Mouse (Mus musculus) neural tube, embryonic 14.5 days (tissue): Measurements from ENCODE around the gene Hnrnpk. TPM values are rescaled to one million over a fixed set of nuclear protein-coding genes. Genes with fewer than 3 reads are reported as not detected.

ENCODE experiments used
- ATAC-seq: fragments of 200-750 bp; cut with Nextera tagmentation; 2 replicates; pipeline ENCODE4 v1.8.0; 2017; ENCODE audit warnings: low read depth, mild to moderate bottlenecking, moderate TSS enrichment, moderate library complexity
- H3K27ac ChIP-seq: fragments of 300-500 bp; sonication (generic); 2 replicates; pipeline ENCODE4 v1.5.1; 2014; ENCODE audit warnings: low read depth, mild to moderate bottlenecking, control low read depth, low read length, moderate library complexity, mixed read lengths
- H3K27me3 ChIP-seq: fragments of 300-500 bp; sonication (generic); 2 replicates; pipeline ENCODE4 v1.6.1; 2014; ENCODE audit warnings: low read length; ENCODE audit not compliant: control insufficient read depth, insufficient read depth
- H3K36me3 ChIP-seq: fragments of 300-500 bp; sonication (generic); 2 replicates; pipeline ENCODE4 v1.6.1; 2014; ENCODE audit warnings: low read length, mixed read lengths; ENCODE audit not compliant: control insufficient read depth, insufficient read depth
- H3K4me1 ChIP-seq: fragments of 300-500 bp; sonication (generic); 2 replicates; pipeline ENCODE4 v1.6.1; 2014; ENCODE audit warnings: low read length; ENCODE audit not compliant: control insufficient read depth, insufficient read depth
- H3K4me2 ChIP-seq: fragments of 300-500 bp; sonication (generic); 2 replicates; pipeline ENCODE4 v1.6.1; 2014; ENCODE audit warnings: mild to moderate bottlenecking, low read depth, low read length, control low read depth
- H3K4me3 ChIP-seq: fragments of 300-500 bp; sonication (generic); 2 replicates; pipeline ENCODE4 v1.5.1; 2014; ENCODE audit warnings: low read depth, low read length, control low read depth, mixed read lengths
- H3K9ac ChIP-seq: fragments of 300-500 bp; sonication (generic); replicated peaks from 2 replicates; pipeline ENCODE4 v1.6.1; 2014; ENCODE audit warnings: low read depth, mild to moderate bottlenecking, control low read depth, low read length, mixed read lengths
- H3K9me3 ChIP-seq: fragments of 300-500 bp; sonication (generic); 2 replicates; pipeline ENCODE4 v1.6.1; 2016; ENCODE audit warnings: low read length; ENCODE audit not compliant: control insufficient read depth
- WGBS: fragments of 180-500 bp; shearing (Covaris S2); extraction: QIAGEN DNeasy Blood & Tissue Kit; methylation state at CpG from one replicate; pipeline ENCODE4 v1.1.7; 2014; 5-methylcytosine and 5-hydroxymethylcytosine counted together
- polyA plus RNA-seq: library from polyadenylated mRNA; unstranded; fragments of >200 nt; fragmentation: Nextera tagmentation; extraction: Ambion mirVana; gene quantifications from 2 replicates; pipeline ENCODE4 v1.2.1, GENCODE M21; 2014

The Hnrnpk gene
- polyA plus RNA-seq, 1 experiment from 2014 or later: 1,230 TPM

GRCm38 (mm10) chr13:58421026-58421425, 17.9 kb upstream of the Hnrnpk start:
- Histone ChIP-seq H3K36me3 (no peaks in the 10 kb centered on the region), H3K9me3 (no peaks in the 10 kb centered on the region)

DNA sequence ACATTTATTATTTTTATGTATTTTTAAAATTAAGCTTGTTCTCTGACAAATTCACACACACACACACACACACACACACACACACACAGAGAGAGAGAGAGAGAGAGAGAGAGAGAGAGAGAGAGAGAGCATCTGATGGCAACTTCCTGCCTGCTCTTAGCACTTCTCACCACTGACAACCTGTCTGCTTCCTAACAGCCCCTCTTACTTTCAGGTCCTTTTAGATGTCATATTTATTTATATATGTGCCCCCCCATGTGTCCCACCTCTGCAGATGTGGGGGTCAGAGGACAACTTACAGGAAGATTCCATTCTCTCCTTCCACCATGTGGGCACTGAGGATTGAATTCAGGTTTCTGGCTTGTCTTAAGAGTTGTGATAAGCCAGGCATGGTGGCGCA, 16.1 kb upstream of the Hnrnpk start:
- WGBS: 97% methylated on average over 1 of the region's 1 CpGs
- H3K27me3 ChIP-seq: no peaks in the 10 kb centered on the region
- no peak overlapping the region for H3K4me3 ChIP-seq
- H3K4me2 ChIP-seq: no peak overlapping the region
- no peak overlapping the region for H3K9ac ChIP-seq
- no peak for ATAC-seq
- H3K27ac ChIP-seq: no peak overlapping the region
- H3K4me1 ChIP-seq: no peaks in the 10 kb centered on the region
- H3K36me3 ChIP-seq: no peaks in the 10 kb centered on the region
- no peaks in the 10 kb centered on the region for H3K9me3 ChIP-seq

More at GRCm38 (mm10) chr13:58421026-58421425, 17.9 kb upstream of the Hnrnpk start:
- H3K4me3 ChIP-seq: no peak overlapping the region
- WGBS: 89% methylated on average over 4 of the region's 4 CpGs
- no peaks in the 10 kb centered on the region for H3K4me1 ChIP-seq
- no peak overlapping the region for H3K9ac ChIP-seq
- ATAC-seq: no peak
- H3K27me3 ChIP-seq: no peaks in the 10 kb centered on the region
- no peak overlapping the region for H3K4me2 ChIP-seq
- no peak overlapping the region for H3K27ac ChIP-seq

GRCm38 (mm10) chr13:58418656-58419055, 15.5 kb upstream of the Hnrnpk start:
- ATAC-seq: no peak
- Histone ChIP-seq H3K27me3 (no peaks in the 10 kb centered on the region), H3K36me3 (no peaks in the 10 kb centered on the region), H3K9ac (no peak overlapping the region), H3K4me3 (no peak overlapping the region), H3K4me2 (no peak overlapping the region), H3K9me3 (no peaks in the 10 kb centered on the region), H3K27ac (no peak overlapping the region), H3K4me1 (no peaks in the 10 kb centered on the region)
- 84% methylated on average over 4 of the region's 4 CpGs for WGBS

DNA sequence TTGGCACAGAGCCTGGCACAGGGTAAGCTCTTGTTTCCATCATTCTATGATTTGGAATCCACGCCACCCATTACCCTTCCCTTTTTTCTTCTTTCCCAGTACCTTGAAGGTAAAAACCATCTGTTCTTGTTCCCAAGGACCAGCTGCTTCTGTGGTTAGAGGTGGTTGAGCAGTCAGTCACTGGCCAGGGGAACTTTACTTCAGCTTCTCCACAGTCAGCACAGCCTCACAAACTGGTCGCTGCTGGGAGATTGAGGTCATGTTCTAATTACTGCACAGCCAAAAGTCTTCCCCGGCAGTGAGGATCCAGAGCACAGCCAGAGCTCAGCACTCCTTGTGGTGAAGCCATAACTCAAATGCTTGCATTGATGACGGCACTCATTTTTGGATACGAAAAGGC, 12.7 kb upstream of the Hnrnpk start:
- 77% methylated on average over 5 of the region's 5 CpGs for WGBS
- H3K4me3 ChIP-seq: no peak overlapping the region
- H3K27me3 ChIP-seq: no peaks in the 10 kb centered on the region
- no peak for ATAC-seq
- no peak overlapping the region for H3K9ac ChIP-seq
- no peak overlapping the region for H3K4me2 ChIP-seq
- H3K36me3 ChIP-seq: no peaks in the 10 kb centered on the region
- H3K27ac ChIP-seq: no peak overlapping the region
- H3K4me1 ChIP-seq: no peaks in the 10 kb centered on the region
- no peaks in the 10 kb centered on the region for H3K9me3 ChIP-seq

GRCm38 (mm10) chr13:58415374-58415773, 12.2 kb upstream of the Hnrnpk start:
- Histone ChIP-seq H3K9ac (no peak overlapping the region), H3K4me3 (no peak overlapping the region), H3K36me3 (no peaks in the 10 kb centered on the region), H3K27me3 (no peaks in the 10 kb centered on the region), H3K9me3 (no peaks in the 10 kb centered on the region), H3K27ac (no peak overlapping the region), H3K4me2 (no peak overlapping the region), H3K4me1 (no peaks in the 10 kb centered on the region)
- ATAC-seq: no peak
- 68% methylated on average over 6 of the region's 6 CpGs for WGBS

DNA sequence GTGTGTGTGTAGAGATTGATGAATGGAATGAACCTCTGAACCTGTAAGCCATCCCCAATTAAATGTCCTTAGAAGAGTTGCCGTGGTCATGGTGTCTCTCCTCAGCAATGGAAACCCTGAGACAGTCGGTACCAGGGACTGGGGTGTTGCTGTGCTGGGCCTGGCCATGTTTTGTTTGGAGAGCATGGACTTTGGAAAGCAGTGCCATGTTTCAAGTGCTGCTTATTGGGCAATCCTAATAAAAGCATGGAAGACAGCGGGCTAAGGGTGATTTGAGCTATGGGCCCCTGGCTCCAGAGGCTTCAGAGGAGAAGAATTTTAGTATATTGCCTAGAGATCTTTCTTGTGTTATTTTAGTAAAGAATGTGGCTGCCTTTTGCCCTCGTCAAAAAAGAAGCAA, 7.9 kb upstream of the Hnrnpk start:
- Histone ChIP-seq H3K9ac (no peak overlapping the region), H3K36me3 (peaks cover 6% of the 10 kb centered on the region; the same call in 1 of the 2 replicates)
- WGBS: 95% methylated on average over 4 of the region's 4 CpGs

DNA sequence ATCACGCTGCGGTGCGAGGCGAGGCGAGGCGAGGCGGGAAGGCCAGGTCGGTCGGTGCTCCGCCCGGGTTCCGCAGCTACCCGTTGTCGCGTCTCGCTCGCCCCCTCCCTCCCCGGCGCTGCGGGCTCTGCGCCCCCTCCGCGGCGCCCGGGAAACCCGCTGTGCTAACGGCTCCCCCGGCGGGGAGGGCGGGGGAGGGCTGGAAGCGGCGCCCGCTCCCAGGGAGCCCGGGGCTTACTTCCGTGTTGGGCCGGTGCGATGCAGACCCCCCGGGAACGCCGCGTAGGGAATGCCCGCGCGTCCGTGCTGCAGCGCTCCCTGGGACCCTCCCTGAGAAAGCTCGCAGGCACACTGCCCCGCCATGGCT, 416 bp downstream of the Hnrnpk start:
- Histone ChIP-seq H3K4me3 (peak overlapping the region; percentile 100), H3K9ac (peak overlapping the region; percentile 100), H3K27ac (peak overlapping the region; percentile 100), H3K27me3 (no peaks in the 10 kb centered on the region), H3K36me3 (peaks cover 16% of the 10 kb centered on the region), H3K4me2 (peak overlapping the region; percentile 43), H3K4me1 (peaks cover 11% of the 10 kb centered on the region), H3K9me3 (no peaks in the 10 kb centered on the region)
- ATAC-seq: peak; percentile 60
- WGBS: 5% methylated on average over 34 of the region's 48 CpGs

More for the DNA sequence above, 7.9 kb upstream of the Hnrnpk start:
- Histone ChIP-seq H3K27ac (no peak overlapping the region), H3K4me1 (no peaks in the 10 kb centered on the region), H3K4me2 (no peak overlapping the region), H3K9me3 (no peaks in the 10 kb centered on the region), H3K4me3 (no peak overlapping the region), H3K27me3 (no peaks in the 10 kb centered on the region)
- ATAC-seq: no peak

DNA sequence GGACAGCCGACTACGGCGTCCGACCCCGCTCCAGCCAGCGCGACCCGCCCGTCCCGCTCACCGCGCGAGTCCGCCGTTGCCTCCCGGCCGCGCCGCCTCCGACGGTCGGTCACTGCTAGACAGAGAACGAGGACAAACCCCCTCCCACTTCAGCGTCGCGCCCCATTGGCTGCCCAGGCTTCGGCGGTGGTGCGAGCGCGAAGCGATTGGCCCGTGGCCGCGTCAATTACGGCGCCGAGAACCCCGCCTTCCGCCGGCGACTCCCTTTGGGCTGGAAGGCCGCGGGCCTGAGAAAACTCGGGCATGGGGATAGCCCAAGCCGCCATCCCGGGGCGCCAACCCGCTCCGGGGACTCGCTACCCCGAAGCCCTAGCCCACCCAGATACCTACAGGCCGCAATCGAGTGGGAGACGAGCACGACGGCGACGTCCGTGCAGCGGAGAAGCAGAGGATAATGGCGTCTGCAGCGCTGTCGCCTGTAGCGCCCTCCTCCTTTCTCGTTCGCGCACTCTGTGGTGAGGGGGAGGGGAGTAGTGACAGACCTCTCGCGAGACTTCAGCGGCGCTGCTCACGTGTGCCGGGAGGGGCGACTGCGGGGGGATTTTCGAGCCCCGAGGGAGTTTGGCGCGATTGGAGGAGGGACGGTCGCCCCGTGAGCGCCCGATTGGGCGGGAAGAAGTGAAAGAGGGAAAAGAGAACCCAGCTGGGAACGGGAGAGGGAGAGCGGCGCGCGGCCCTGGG, 970 bp downstream of the Hnrnpk start, which contains the start of gene Rmi1:
Gene Rmi1, plus strand, starts transcription at position 246 of the 741 bp plus-strand sequence.
- Histone ChIP-seq H3K4me1 (peaks cover 11% of the 10 kb centered on the region), H3K4me3 (peak within 1 kb of the TSS; percentile 100), H3K36me3 (peaks cover 21% of the 10 kb centered on the region), H3K27ac (peak within 1 kb of the TSS; percentile 100), H3K4me2 (peak within 1 kb of the TSS; percentile 95), H3K9ac (peak within 1 kb of the TSS; percentile 100), H3K27me3 (no peaks in the 10 kb centered on the region), H3K9me3 (no peaks in the 10 kb centered on the region)
- WGBS: under 1% methylated on average over 80 of the region's 91 CpGs
- peak; percentile 97 for ATAC-seq

GRCm38 (mm10) chr13:58401135-58402002, 1.8 kb downstream of the Hnrnpk start:
- peak overlapping the region; percentile 100 for H3K4me3 ChIP-seq
- ATAC-seq: peak; percentile 54
- peak overlapping the region; percentile 100 for H3K27ac ChIP-seq
- peak overlapping the region; percentile 100 for H3K9ac ChIP-seq
- peaks cover 29% of the 10 kb centered on the region for H3K36me3 ChIP-seq
- H3K9me3 ChIP-seq: no peaks in the 10 kb centered on the region
- under 1% methylated on average over 74 of the region's 100 CpGs for WGBS
- H3K4me2 ChIP-seq: peak overlapping the region; percentile 95
- no peaks in the 10 kb centered on the region for H3K27me3 ChIP-seq
- H3K4me1 ChIP-seq: peaks cover 11% of the 10 kb centered on the region
